Mouse (Mus musculus): ENCODE data around the gene Bag3. TPM values are rescaled to one million over a fixed set of nuclear protein-coding genes. Genes with fewer than 3 reads are reported as not detected.

The Bag3 gene
- polyA plus RNA-seq, 1 experiment: 18.1 TPM

DNA sequence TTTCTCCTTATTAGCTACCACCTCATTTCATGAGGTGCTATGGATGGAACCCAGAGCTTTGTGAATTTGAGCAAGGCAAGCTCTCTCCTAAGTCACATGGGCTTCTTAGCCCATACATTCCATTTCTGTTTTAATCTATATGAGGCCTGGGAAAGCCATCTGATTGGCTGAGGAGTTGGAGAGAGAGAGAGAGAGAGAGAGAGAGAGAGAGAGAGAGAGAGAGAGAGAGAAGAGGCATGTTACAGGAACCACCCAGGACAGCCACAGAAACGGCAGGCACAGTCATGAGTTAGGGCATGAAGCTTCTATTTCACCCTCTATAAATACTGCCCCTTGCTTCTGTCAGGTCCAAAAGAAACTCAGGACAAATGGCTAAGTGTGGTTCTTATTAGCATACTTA is 54.2 kb downstream of the Bag3 start:
- Histone ChIP-seq H3K27ac (ENCODE audit: control insufficient read depth, insufficient read depth, low read depth, low read length) (no peak overlapping the region), H3K36me3 (ENCODE audit: control insufficient read depth, insufficient read depth, low read length) (no peaks in the 10 kb centered on the region), H3K27me3 (ENCODE audit: control insufficient read depth, insufficient read depth, low read length) (no peaks in the 10 kb centered on the region), H3K4me1 (ENCODE audit: control insufficient read depth, insufficient read depth, low read length) (peaks cover 2% of the 10 kb centered on the region), H3K4me3 (ENCODE audit: control insufficient read depth, low read depth, low read length) (no peak overlapping the region)
- TF ChIP-seq POLR2A (IDR thresholded peaks at IDR 0.05; ENCODE audit: control insufficient read depth, low read depth, low read length) (no peak), CTCF (IDR thresholded peaks at IDR 0.05; ENCODE audit: control insufficient read depth, insufficient read depth, insufficient replicate concordance, low read depth, low read length) (no peak)

DNA sequence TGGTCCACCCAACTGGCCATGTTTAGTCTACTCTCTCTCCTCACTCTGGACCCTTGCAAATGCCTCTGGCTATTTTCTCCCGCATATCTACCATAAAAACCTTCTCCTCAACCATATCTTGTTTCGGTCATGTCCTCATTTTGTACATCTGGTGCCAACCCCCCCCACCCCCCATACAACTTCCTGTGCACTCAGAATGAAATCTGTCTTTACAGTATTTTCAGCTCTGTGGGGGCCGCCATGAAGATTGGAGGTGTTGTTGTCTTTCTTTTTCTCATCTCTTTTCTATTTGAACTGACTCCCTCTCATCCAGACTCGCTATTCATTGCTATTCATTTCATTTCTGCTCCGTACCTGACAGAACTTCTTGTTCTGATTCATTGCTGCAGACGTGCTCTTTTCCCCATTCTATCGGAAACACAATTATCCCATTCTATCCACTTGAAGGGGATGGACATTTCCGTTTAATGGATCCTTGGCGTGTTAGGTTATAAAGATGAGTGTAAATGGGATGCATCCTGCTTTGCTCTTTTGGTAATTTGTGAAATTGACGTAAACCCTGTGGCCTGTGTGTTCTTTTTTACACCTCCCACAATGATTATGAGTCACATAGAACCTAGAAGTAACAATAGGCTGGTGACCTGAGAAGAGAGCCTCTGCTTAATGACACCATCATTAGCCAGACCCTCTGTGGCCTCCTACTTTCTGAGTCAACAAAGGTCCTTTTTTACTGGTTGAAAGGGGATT is 55.0 kb downstream of the Bag3 start:
- no peaks in the 10 kb centered on the region for H3K36me3 ChIP-seq (ENCODE audit: control insufficient read depth, insufficient read depth, low read length)
- no peak overlapping the region for H3K27ac ChIP-seq (ENCODE audit: control insufficient read depth, insufficient read depth, low read depth, low read length)
- TF ChIP-seq POLR2A (IDR thresholded peaks at IDR 0.05; ENCODE audit: control insufficient read depth, low read depth, low read length) (no peak), CTCF (IDR thresholded peaks at IDR 0.05; ENCODE audit: control insufficient read depth, insufficient read depth, insufficient replicate concordance, low read depth, low read length) (no peak)
- peaks cover 2% of the 10 kb centered on the region for H3K4me1 ChIP-seq (ENCODE audit: control insufficient read depth, insufficient read depth, low read length)
- no peaks in the 10 kb centered on the region for H3K27me3 ChIP-seq (ENCODE audit: control insufficient read depth, insufficient read depth, low read length)
- H3K4me3 ChIP-seq (ENCODE audit: control insufficient read depth, low read depth, low read length): no peak overlapping the region

DNA sequence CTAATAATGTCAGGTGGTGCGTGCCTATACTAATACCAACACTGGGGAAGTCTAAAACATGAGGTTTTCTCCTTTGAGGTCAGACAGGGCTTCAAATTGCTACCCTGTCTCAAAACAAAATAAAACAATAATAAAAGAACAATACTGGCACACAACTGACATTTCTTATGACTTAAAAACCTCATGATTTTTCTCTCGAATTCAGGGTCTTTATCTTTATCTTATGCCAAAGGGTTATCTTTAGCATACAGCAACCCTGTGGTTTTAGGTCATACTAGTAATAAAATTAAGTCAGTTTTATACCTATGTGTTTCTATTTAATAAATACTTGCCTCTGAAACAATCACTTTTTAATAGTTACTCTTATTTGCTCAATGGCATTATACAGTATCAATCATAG is 56.0 kb downstream of the Bag3 start:
- Histone ChIP-seq H3K4me1 (ENCODE audit: control insufficient read depth, insufficient read depth, low read length) (peaks cover 2% of the 10 kb centered on the region), H3K27ac (ENCODE audit: control insufficient read depth, insufficient read depth, low read depth, low read length) (no peak overlapping the region), H3K27me3 (ENCODE audit: control insufficient read depth, insufficient read depth, low read length) (no peaks in the 10 kb centered on the region), H3K4me3 (ENCODE audit: control insufficient read depth, low read depth, low read length) (no peak overlapping the region), H3K36me3 (ENCODE audit: control insufficient read depth, insufficient read depth, low read length) (no peaks in the 10 kb centered on the region)
- TF ChIP-seq POLR2A (IDR thresholded peaks at IDR 0.05; ENCODE audit: control insufficient read depth, low read depth, low read length) (no peak), CTCF (IDR thresholded peaks at IDR 0.05; ENCODE audit: control insufficient read depth, insufficient read depth, insufficient replicate concordance, low read depth, low read length) (no peak)

- Histone ChIP-seq H3K27ac (ENCODE audit: control insufficient read depth, insufficient read depth, low read depth, low read length) (no peak overlapping the region), H3K36me3 (ENCODE audit: control insufficient read depth, insufficient read depth, low read length) (no peaks in the 10 kb centered on the region), H3K27me3 (ENCODE audit: control insufficient read depth, insufficient read depth, low read length) (no peaks in the 10 kb centered on the region), H3K4me1 (ENCODE audit: control insufficient read depth, insufficient read depth, low read length) (peaks cover 2% of the 10 kb centered on the region), H3K4me3 (ENCODE audit: control insufficient read depth, low read depth, low read length) (no peak overlapping the region)
- TF ChIP-seq POLR2A (IDR thresholded peaks at IDR 0.05; ENCODE audit: control insufficient read depth, low read depth, low read length) (no peak), CTCF (IDR thresholded peaks at IDR 0.05; ENCODE audit: control insufficient read depth, insufficient read depth, insufficient replicate concordance, low read depth, low read length) (no peak)
These were observed 56.9 kb downstream of the Bag3 start for GRCm38 (mm10) chr7:128580318-128580717.

GRCm38 (mm10) chr7:128581864-128582484 is 58.6 kb downstream of the Bag3 start:
- Histone ChIP-seq H3K4me3 (ENCODE audit: control insufficient read depth, low read depth, low read length) (no peak overlapping the region), H3K36me3 (ENCODE audit: control insufficient read depth, insufficient read depth, low read length) (no peaks in the 10 kb centered on the region), H3K4me1 (ENCODE audit: control insufficient read depth, insufficient read depth, low read length) (peaks cover 2% of the 10 kb centered on the region), H3K27ac (ENCODE audit: control insufficient read depth, insufficient read depth, low read depth, low read length) (no peak overlapping the region), H3K27me3 (ENCODE audit: control insufficient read depth, insufficient read depth, low read length) (no peaks in the 10 kb centered on the region)
- 0 out of 2 replicates have a peak, but pooled peaks have one; percentile 2 for TF ChIP-seq CTCF (IDR thresholded peaks at IDR 0.05; ENCODE audit: control insufficient read depth, insufficient read depth, insufficient replicate concordance, low read depth, low read length)
- TF ChIP-seq POLR2A (IDR thresholded peaks at IDR 0.05; ENCODE audit: control insufficient read depth, low read depth, low read length): no peak

DNA sequence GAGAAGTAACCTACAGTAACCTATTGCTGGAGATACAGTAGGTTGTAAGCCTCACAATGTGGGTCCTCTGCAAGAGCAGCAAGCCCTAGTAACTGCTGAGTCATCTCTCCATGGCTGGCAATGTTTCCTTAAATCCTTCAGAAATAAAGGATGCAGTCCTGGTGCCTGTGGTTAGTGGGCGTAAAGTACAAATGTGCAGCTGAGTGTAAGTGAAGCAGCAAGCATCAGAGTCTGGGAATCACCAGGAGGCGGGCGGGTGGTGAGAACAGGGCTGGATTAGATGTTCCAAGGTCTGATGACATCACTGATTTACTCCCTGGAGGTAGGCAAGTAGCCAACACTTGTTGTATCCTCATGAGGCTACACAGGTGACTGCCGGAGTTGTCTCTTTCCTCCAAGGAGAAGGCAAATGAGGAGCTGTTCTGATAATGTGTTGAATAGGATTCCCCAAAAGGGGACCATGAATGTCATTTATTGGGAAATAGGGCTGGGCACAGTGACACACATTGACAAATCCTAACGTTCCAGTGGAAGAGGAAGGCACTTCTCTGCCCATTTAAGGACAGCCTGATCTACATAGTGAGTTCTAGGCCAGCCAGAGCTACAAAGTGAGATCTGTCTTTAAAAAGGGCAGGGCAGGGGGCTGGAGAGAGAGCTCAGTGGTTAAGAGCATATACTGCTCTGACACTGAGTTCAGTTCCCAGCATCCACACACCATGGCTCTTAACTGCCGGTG is 60.0 kb downstream of the Bag3 start:
- Histone ChIP-seq H3K27ac (ENCODE audit: control insufficient read depth, insufficient read depth, low read depth, low read length) (no peak overlapping the region), H3K4me1 (ENCODE audit: control insufficient read depth, insufficient read depth, low read length) (peaks cover 2% of the 10 kb centered on the region), H3K4me3 (ENCODE audit: control insufficient read depth, low read depth, low read length) (no peak overlapping the region), H3K36me3 (ENCODE audit: control insufficient read depth, insufficient read depth, low read length) (no peaks in the 10 kb centered on the region), H3K27me3 (ENCODE audit: control insufficient read depth, insufficient read depth, low read length) (no peaks in the 10 kb centered on the region)
- TF ChIP-seq POLR2A (IDR thresholded peaks at IDR 0.05; ENCODE audit: control insufficient read depth, low read depth, low read length) (no peak), CTCF (IDR thresholded peaks at IDR 0.05; ENCODE audit: control insufficient read depth, insufficient read depth, insufficient replicate concordance, low read depth, low read length) (no peak)

DNA sequence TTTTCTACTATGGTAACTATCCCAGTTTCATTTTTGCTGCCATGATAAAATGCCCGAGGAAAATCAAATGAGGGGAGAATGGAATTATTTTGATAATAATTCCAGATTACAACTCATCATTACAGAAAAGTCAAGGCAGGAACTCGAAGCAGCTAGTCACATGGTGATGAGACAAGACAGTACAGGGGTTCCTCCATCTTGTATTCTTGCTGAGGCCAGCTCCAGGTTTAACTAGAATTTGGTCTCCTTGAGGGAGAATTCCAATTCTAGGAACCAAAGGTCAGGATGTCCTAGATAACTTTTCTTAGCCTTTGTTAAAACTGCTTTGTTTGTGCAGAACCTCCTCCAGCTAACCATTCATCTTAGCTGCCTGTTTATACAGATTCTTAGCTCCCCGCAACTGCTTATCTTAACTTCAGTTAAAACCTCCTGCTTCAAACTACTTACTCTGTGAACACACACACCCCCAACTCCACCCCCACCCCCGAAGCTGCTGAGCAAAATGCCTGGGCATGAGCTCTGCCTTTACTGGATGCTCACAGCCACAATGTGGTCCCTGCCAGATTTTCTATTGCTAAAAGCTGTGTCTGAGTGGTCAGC is 64.0 kb downstream of the Bag3 start:
- TF ChIP-seq CTCF (IDR thresholded peaks at IDR 0.05; ENCODE audit: control insufficient read depth, insufficient read depth, insufficient replicate concordance, low read depth, low read length) (no peak), POLR2A (IDR thresholded peaks at IDR 0.05; ENCODE audit: control insufficient read depth, low read depth, low read length) (no peak)
- Histone ChIP-seq H3K27ac (ENCODE audit: control insufficient read depth, insufficient read depth, low read depth, low read length) (no peak overlapping the region), H3K36me3 (ENCODE audit: control insufficient read depth, insufficient read depth, low read length) (no peaks in the 10 kb centered on the region), H3K4me1 (ENCODE audit: control insufficient read depth, insufficient read depth, low read length) (peaks cover 4% of the 10 kb centered on the region), H3K4me3 (ENCODE audit: control insufficient read depth, low read depth, low read length) (no peak overlapping the region), H3K27me3 (ENCODE audit: control insufficient read depth, insufficient read depth, low read length) (no peaks in the 10 kb centered on the region)
